7 mouse cellular contexts compared by ENCODE assay signal in the genomic region with DNA sequence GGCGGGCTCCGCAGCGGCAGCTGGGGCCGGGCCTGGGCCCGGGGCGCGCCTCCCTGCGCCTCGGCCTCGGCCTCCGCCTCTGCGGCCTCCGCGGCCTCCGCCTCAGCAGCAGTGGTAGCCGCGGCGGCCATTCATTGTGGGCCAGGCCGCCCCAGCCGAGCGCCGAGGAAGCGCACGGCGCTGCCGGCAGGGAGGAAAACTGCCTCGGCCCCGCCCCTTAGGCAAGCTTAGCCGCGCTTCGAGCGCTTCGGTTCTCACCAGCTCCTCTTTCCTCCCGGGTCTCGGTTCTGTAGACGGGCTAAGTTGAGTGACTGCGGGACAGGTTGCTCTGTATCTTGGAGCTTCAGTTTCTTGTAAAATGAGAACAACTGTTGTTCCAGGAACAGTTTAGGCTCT. TPM values are rescaled to one million over a fixed set of nuclear protein-coding genes. Genes with fewer than 3 reads are reported as not detected.
DNase-seq lines count a peak whose midpoint lies in the region; ATAC-seq lines count a peak whose summit lies in the region.

Gene Nacc1, minus strand, starts transcription at position 158 of the 396 bp plus-strand sequence.

- intact Hi-C loops in left cerebral cortex, postnatal 10 days (cut with DNase I), result no loop called here

- DNase-seq in gastrocnemius, postnatal 10 days, result peak; percentile 89
- peak; percentile 91 for DNase-seq in induced T-regulatory cell, adult 2 months (ENCODE audit: low read depth)
- DNase-seq in left cerebral cortex, postnatal 10 days (ENCODE audit: extremely low spot score in 1 of 2, low spot score in 2 of 2), result peak; percentile 80 to 95
- DNase-seq in right cerebral cortex, postnatal 25 days, result peak; percentile 89

- ATAC-seq in activated CD4-positive, CD25-positive, alpha-beta regulatory T cell, adult 4 months, result peak; percentile 73
- ATAC-seq in common myeloid progenitor, adult 5-6 weeks (replicated peaks; ENCODE audit: low read depth, poor library complexity, severe bottlenecking), result peak; percentile 70
- ATAC-seq in megakaryocyte progenitor cell, adult 5-6 weeks (replicated peaks; ENCODE audit: poor library complexity), result peak; percentile 81

RNA-seq across cellular contexts. Expression of gene Nacc1, which starts in this region (rescaled TPM):
- polyA plus RNA-seq in activated CD4-positive, CD25-positive, alpha-beta regulatory T cell, adult 4 months (2017; shearing (Covaris generic)), result 10 to 100 TPM in 1 of 2 experiments, 1 to 10 TPM in 1; 9.4 to 12.5 TPM
- total RNA-seq in common myeloid progenitor, adult 5-6 weeks (2017), result 46.5 and 55.3 TPM in 2 replicates
- 10 to 100 TPM; 38.2 to 39.1 TPM for total RNA-seq in gastrocnemius, postnatal 10 days (2021)
- total RNA-seq in left cerebral cortex, postnatal 10 days (2021), result 10 to 100 TPM; 77.0 to 77.9 TPM
- total RNA-seq in megakaryocyte progenitor cell, adult 5-6 weeks (2015), result 71.6 and 77.1 TPM in 2 replicates
- 50.9 and 53.5 TPM in 2 replicates for total RNA-seq in megakaryocyte progenitor cell, adult 5-6 weeks (2017)

Comparison
In these comparisons a context has a peak if more than half of its experiments do, and no peak if none do; other contexts are left out.
1. Peak in every context shown above with its lines: DNase-seq and ATAC-seq.